Mouse (Mus musculus) spleen, postnatal 14 days (tissue): ENCODE results near the gene Celsr1.

Experiments used
- DNase-seq, 2 experiments: peaks; one replicate each; pipeline ENCODE4 v3.0.0; 2021 to 2022; ENCODE audit warnings: low spot score in 2 of 2

Gene Celsr1

GRCm38 (mm10) chr15:86033191-86033841 lies at the start of gene Celsr1:
Gene Celsr1 (minus strand): TSS chr15:86033777.
- DNase-seq, result no peak

DNA sequence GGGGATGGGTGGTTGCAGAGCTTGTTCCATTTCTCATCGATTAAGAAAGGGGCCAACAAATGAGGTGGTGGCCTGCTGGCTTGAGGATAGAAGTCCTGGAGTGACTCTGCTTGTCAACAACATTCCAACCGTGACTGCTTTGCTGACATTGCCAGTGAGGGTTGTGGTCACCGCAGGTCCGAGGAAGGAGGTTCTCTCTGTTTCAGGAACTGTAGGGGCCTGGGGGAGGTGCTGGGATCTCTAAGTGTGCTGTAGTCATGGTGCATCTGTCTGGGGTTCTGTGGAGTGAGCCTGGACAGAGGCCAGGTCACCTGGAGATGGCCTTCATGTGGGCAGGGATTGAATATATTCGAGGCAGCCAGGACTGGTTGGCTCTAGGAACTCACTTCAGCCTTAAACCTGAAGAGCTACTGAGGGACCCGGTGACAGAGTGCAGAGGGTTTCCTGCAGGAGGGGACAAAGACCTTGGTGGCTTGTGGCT lies 49.7 kb upstream of the Celsr1 start:
- no peak for DNase-seq

- DNase-seq, result no peak
Observed at GRCm38 (mm10) chr15:86082551-86082961, 49.0 kb upstream of the Celsr1 start.

DNA sequence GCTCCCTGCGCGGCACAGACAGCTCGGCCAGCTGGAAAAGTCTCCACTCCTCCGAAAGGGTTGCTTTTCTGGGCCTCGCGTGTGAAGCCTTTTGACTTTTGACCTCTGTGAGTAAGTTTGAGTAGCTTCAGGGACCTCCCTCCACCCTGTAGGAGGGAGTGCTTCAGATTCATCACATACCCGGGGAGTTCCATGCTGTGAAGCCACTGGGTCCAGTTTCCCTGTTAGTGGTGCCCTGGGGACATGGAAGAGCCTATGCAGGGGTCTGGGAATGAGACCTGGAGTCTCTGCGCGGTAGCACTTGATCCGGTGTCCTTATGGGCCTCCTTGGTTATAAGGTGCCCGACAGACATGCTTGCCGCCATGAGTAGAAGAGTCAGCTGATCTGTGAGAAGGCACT lies 48.1 kb upstream of the Celsr1 start:
- no peak for DNase-seq

- DNase-seq, result no peak
Observed at GRCm38 (mm10) chr15:86080408-86080807, 46.8 kb upstream of the Celsr1 start.

- DNase-seq, result no peak
Observed at GRCm38 (mm10) chr15:86079876-86080275, 46.3 kb upstream of the Celsr1 start.

GRCm38 (mm10) chr15:86079467-86079866 lies 45.9 kb upstream of the Celsr1 start:
- DNase-seq, result no peak

DNA sequence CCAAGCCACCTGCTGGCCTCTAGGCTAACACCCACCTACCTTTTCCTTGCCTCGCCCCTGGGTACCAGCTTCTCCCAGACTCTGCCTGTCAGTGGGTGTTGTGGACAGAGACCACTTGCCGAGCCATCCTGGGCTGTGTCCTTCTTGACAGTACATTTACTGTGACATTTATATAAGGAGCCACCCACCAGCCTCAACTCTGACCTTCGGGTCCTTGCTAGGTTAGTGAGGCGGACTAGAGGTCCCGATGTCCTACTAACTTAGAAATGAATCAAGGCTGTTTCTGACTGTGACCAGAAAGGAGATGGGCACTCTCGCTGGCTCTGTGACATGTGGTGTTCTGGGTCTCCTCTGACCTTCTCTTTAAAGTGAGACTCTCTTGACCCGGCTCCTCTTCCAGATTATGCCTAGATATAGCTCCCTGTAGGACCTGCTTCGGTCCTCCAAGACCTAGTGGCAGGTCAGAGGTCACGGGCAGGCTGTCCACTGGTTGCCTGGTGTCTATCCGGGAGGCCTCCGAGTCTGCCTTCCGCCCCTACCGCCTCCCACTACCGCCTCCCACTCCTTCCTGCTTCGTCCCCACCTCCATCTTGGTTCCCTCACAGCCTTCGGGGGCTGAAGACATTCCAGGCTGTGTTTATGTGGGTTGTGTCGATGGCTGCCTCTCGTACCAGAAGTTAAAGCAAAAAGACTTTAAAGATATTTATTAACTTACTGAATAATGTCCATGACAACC lies 45.1 kb upstream of the Celsr1 start:
- no peak for DNase-seq

- no peak for DNase-seq
Observed at GRCm38 (mm10) chr15:86077934-86078333, 44.4 kb upstream of the Celsr1 start.

DNA sequence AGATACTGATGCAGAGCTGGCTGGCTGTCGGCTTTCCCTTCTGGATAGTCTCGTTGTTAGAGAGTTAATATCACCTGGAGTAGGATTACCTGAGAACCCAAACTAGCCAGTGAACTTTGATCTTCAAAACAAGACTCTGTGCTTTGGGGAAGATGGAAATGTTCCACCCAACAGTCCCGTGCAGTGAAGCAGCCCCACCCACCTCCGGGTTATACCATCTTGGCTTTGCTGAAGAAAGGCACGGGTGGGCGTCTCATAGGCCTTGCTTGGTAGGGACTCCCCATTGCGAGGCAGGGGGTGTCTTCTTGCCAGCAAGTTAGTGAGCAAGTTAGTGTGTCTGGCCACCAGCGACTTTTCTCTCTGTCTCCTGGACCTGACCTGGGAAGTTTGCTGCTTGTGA lies 42.8 kb upstream of the Celsr1 start:
- no peak for DNase-seq

- DNase-seq, result no peak
Observed at GRCm38 (mm10) chr15:86076048-86076315, 42.4 kb upstream of the Celsr1 start.

GRCm38 (mm10) chr15:86075305-86076047 lies 41.9 kb upstream of the Celsr1 start:
- no peak for DNase-seq

DNA sequence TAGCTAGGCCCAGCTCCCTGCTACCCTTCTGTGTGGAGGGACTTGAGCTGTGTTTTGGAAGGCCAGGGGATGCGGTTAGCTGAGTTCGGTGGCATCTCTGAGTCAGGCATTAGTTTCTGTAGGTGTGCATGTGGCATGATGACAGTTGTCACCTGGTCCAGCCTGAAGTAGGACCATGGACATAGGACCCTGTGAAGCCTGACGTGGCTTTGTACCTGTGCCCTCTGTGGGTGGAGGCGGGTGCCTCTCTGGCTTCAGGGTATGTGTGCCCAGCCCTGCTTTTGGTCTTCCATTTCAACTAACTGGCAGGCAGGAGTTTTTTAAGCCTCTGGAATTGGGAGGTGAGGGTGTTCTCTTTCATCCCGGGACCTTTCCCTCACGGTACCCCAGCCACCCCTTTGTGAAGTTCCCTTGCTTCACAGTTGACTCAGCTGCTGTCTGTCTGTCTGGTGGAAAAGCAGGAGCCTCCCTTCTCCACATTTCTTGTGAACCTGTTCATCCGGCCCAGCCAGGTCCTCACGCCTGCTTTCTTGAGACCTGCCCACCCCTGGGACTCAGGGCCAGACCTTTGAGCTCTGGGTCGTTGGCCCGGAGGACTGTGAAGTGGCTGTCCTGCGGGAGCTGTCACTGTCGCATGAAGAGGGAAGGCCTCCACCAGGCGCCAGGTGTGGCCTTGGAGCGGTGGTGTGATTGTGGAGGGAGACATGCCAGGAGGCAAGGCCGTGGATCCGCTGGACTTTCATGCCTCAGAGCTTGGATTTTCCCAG lies 40.8 kb upstream of the Celsr1 start:
- DNase-seq, result no peak

GRCm38 (mm10) chr15:86071166-86071565 lies 37.6 kb upstream of the Celsr1 start:
- DNase-seq, result no peak

GRCm38 (mm10) chr15:86070368-86070767 lies 36.8 kb upstream of the Celsr1 start:
- DNase-seq, result no peak

GRCm38 (mm10) chr15:86069011-86069791 lies 35.6 kb upstream of the Celsr1 start:
- no peak for DNase-seq

DNA sequence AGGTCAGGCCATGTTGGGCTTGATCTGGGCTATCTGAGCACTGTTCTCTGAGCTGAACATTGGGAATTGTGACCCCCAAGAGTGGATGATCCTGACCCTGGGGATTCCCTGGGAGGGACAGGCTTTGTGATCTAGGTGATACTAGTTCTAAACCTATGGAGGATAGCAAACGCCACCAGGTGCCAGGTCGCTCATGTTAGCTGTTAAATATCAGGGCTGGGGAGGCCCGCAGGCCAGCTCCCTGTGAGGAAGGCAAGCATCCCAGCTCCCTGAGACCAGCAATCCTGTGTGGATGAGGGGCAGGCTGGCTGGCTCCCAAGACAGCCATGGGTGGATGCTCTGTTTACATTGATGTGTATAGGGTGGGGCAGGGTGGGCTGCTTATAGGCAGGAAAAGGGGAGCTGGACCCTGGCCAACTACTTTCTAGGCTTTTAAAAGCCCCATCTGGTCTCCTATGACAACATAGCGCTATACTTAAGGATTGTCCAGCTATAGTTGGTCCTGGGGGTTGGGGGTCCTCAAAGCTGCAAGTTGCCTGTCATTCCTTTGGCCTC lies 34.4 kb upstream of the Celsr1 start:
- DNase-seq, result no peak

GRCm38 (mm10) chr15:86067581-86067910 lies 34.0 kb upstream of the Celsr1 start:
- peak in 1 of 2 experiments; percentile 44 for DNase-seq

GRCm38 (mm10) chr15:86066836-86067580 lies 33.4 kb upstream of the Celsr1 start:
- no peak for DNase-seq

DNA sequence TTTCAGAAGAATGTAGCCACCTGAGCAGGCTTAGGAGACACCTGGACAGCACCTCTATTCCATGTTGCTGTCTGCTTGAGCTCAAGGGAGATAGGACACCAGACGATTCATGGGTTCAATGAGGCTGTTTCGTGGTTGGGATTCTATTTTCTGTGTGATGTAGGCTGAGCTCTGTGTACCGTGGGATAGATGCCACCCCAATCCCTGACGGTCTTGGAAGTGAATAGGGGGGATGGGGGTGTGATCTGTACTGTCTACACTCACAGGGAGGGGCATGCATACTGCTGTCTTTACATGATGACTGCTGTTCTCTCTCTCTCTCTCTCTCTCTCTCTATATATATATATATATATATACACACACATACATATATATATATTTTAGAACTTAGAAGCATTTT lies 31.8 kb upstream of the Celsr1 start:
- no peak for DNase-seq
